Mouse (Mus musculus): Measurements from ENCODE around the gene Sh3bp5. TPM values are rescaled to one million over a fixed set of nuclear protein-coding genes. Genes with fewer than 3 reads are reported as not detected.

The Sh3bp5 gene
- polyA plus RNA-seq, 1 experiment: 72.9 TPM

- WGBS: 78% methylated on average over 3 of the region's 3 CpGs
- no peak for TF ChIP-seq POLR2A (IDR thresholded peaks at IDR 0.05; ENCODE audit: borderline replicate concordance, insufficient read depth, low read length)
- TF ChIP-seq CTCF (IDR thresholded peaks at IDR 0.05; ENCODE audit: borderline replicate concordance, insufficient read depth, low read depth, low read length): no peak
- Histone ChIP-seq H3K4me1 (ENCODE audit: control insufficient read depth, insufficient read depth, low read length) (no peaks in the 10 kb centered on the region), H3K27ac (ENCODE audit: insufficient read depth, low read length) (no peak overlapping the region), H3K4me3 (replicated peaks; ENCODE audit: insufficient read depth, low read depth, low read length) (no peak overlapping the region), H3K27me3 (ENCODE audit: control insufficient read depth, insufficient read depth, low read length) (no peaks in the 10 kb centered on the region)
- DNase-seq: no peak
These were observed 118.1 kb downstream of the Sh3bp5 start for GRCm38 (mm10) chr14:31317754-31318153.

- Histone ChIP-seq H3K27me3 (ENCODE audit: control insufficient read depth, insufficient read depth, low read length) (no peaks in the 10 kb centered on the region), H3K27ac (ENCODE audit: insufficient read depth, low read length) (no peak overlapping the region), H3K4me3 (replicated peaks; ENCODE audit: insufficient read depth, low read depth, low read length) (no peak overlapping the region), H3K4me1 (ENCODE audit: control insufficient read depth, insufficient read depth, low read length) (no peaks in the 10 kb centered on the region)
- no peak for DNase-seq
- WGBS: 86% methylated on average over 12 of the region's 12 CpGs
- no peak for TF ChIP-seq POLR2A (IDR thresholded peaks at IDR 0.05; ENCODE audit: borderline replicate concordance, insufficient read depth, low read length)
- TF ChIP-seq CTCF (IDR thresholded peaks at IDR 0.05; ENCODE audit: borderline replicate concordance, insufficient read depth, low read depth, low read length): no peak
These were observed 119.3 kb downstream of the Sh3bp5 start for GRCm38 (mm10) chr14:31316613-31317012.

GRCm38 (mm10) chr14:31313192-31313591 lies 122.7 kb downstream of the Sh3bp5 start:
- Histone ChIP-seq H3K4me3 (replicated peaks; ENCODE audit: insufficient read depth, low read depth, low read length) (no peak overlapping the region), H3K27ac (ENCODE audit: insufficient read depth, low read length) (no peak overlapping the region), H3K27me3 (ENCODE audit: control insufficient read depth, insufficient read depth, low read length) (no peaks in the 10 kb centered on the region), H3K4me1 (ENCODE audit: control insufficient read depth, insufficient read depth, low read length) (no peaks in the 10 kb centered on the region)
- no peak for DNase-seq
- TF ChIP-seq POLR2A (IDR thresholded peaks at IDR 0.05; ENCODE audit: borderline replicate concordance, insufficient read depth, low read length) (no peak), CTCF (IDR thresholded peaks at IDR 0.05; ENCODE audit: borderline replicate concordance, insufficient read depth, low read depth, low read length) (no peak)
- WGBS: 26% methylated on average over 3 of the region's 3 CpGs

Other genes with a start within 250 kb of the Sh3bp5 start
- gene Tnnc1, start 227.8 kb downstream of the Sh3bp5 start, polyA plus RNA-seq (2012; rRNA removed): 6.1 and 7.6 TPM in 2 replicates
- gene Nisch, start 219.1 kb downstream of the Sh3bp5 start, polyA plus RNA-seq (2012; rRNA removed): 292 and 304 TPM in 2 replicates
- 3.0 and 3.2 TPM in 2 replicates for gene Sema3g, start 218.2 kb downstream of the Sh3bp5 start, polyA plus RNA-seq (2012; rRNA removed)
- gene Phf7, start 184.8 kb downstream of the Sh3bp5 start, polyA plus RNA-seq (2012; rRNA removed): 6.5 and 7.8 TPM in 2 replicates
- gene Bap1, start 184.6 kb downstream of the Sh3bp5 start, polyA plus RNA-seq (2012; rRNA removed): 128 and 131 TPM in 2 replicates
- 1.3 and 1.9 TPM in 2 replicates for gene Dnah1, start 112.2 kb downstream of the Sh3bp5 start, polyA plus RNA-seq (2012; rRNA removed)
- gene Capn7, start 99.4 kb downstream of the Sh3bp5 start, polyA plus RNA-seq (2012; rRNA removed): 38.0 and 40.4 TPM in 2 replicates
- gene Eaf1, start 58.3 kb upstream of the Sh3bp5 start, polyA plus RNA-seq (2012; rRNA removed): 25.0 and 26.5 TPM in 2 replicates
- 22.8 and 23.6 TPM in 2 replicates for gene Mettl6, start 59.0 kb upstream of the Sh3bp5 start, polyA plus RNA-seq (2012; rRNA removed)
- gene Colq, start 155.3 kb upstream of the Sh3bp5 start, polyA plus RNA-seq (2012; rRNA removed): 4.1 and 4.5 TPM in 2 replicates
- gene Gm49387, start 204.8 kb upstream of the Sh3bp5 start, polyA plus RNA-seq (2012; rRNA removed): not detected in 2 replicates
- 19.9 and 20.5 TPM in 2 replicates for gene Btd, start 204.9 kb upstream of the Sh3bp5 start, polyA plus RNA-seq (2012; rRNA removed)
- 15.9 and 19.8 TPM in 2 replicates for gene Hacl1, start 205.2 kb upstream of the Sh3bp5 start, polyA plus RNA-seq (2012; rRNA removed)

Data from cerebellum, adult 2 months (tissue).